In genomic region chr7:87566476-87566875, GRCm38 (mm10) we compare ENCODE assay signal across 10 mouse cellular contexts. TPM values are rescaled to one million over a fixed set of nuclear protein-coding genes. Genes with fewer than 3 reads are reported as not detected.
A peak's percentile ranks its signal among the peaks of the same experiment; 100 is the strongest.
DNase-seq lines count a peak whose midpoint lies in the region; ATAC-seq and TF ChIP-seq lines count a peak whose summit lies in the region.
"Had no signal": no experiment of that assay in that cellular context is flagged by ENCODE, and none has a peak within 500 bp of the region (broad histone marks: within the 10 kb centered on the region; RNA-seq: fewer than 3 reads in every experiment).

No protein-coding gene starts in this region.

- H3K36me3 ChIP-seq in forebrain, embryonic 11.5 days (ENCODE audit: control insufficient read depth, insufficient read depth, low read length): no peaks in the 10 kb centered on the region
- H3K36me3 ChIP-seq in forebrain, embryonic 15.5 days: no peaks in the 10 kb centered on the region
- no peaks in the 10 kb centered on the region for H3K36me3 ChIP-seq in liver, embryonic 14.5 days (replicated peaks; ENCODE audit: control insufficient read depth, insufficient read depth, low read depth)
- H3K36me3 ChIP-seq in liver, embryonic 11.5 days (ENCODE audit: control insufficient read depth, insufficient read depth, low read length): no peaks in the 10 kb centered on the region
- H3K36me3 ChIP-seq in thymus, adult 2 months (ENCODE audit: control insufficient read depth, insufficient read depth, low read length): no peaks in the 10 kb centered on the region
- H3K36me3 ChIP-seq: stomach, embryonic 15.5 days had no signal

- no peak overlapping the region for H3K4me2 ChIP-seq in forebrain, embryonic 11.5 days (ENCODE audit: low read depth, low read length, severe bottlenecking)
- no peak overlapping the region for H3K4me2 ChIP-seq in forebrain, embryonic 15.5 days (replicated peaks)
- no peak overlapping the region for H3K4me2 ChIP-seq in liver, embryonic 14.5 days (ENCODE audit: low read depth)
- H3K4me2 ChIP-seq in liver, embryonic 11.5 days: no peak overlapping the region
- H3K4me2 ChIP-seq: stomach, embryonic 15.5 days had no signal

- ATAC-seq in forebrain, embryonic 11.5 days (replicated peaks; ENCODE audit: low FRiP score): peak; percentile 66; the same call in 1 of the 2 replicates
- no peak for ATAC-seq in forebrain, embryonic 15.5 days (replicated peaks)
- no peak for ATAC-seq in liver, embryonic 14.5 days (ENCODE audit: insufficient read depth)
- no peak for ATAC-seq in liver, embryonic 11.5 days (replicated peaks; ENCODE audit: low FRiP score)
- ATAC-seq in megakaryocyte, adult 5-6 weeks (ENCODE audit: poor library complexity, severe bottlenecking): 0 out of 2 replicates have a peak, but pooled peaks have one; percentile 47

- no peaks in the 10 kb centered on the region for H3K9me3 ChIP-seq in forebrain, embryonic 11.5 days (ENCODE audit: control insufficient read depth, low read length)
- no peaks in the 10 kb centered on the region for H3K9me3 ChIP-seq in forebrain, embryonic 15.5 days
- H3K9me3 ChIP-seq in liver, embryonic 14.5 days (ENCODE audit: control insufficient read depth, low read length): no peaks in the 10 kb centered on the region
- no peaks in the 10 kb centered on the region for H3K9me3 ChIP-seq in liver, embryonic 11.5 days (ENCODE audit: control insufficient read depth, low read length)
- H3K9me3 ChIP-seq: stomach, embryonic 15.5 days had no signal

- no peak for DNase-seq in forebrain, embryonic 11.5 days (ENCODE audit: low spot score)
- DNase-seq in liver, embryonic 14.5 days (ENCODE audit: low read depth in 3 of 3, low spot score in 3 of 3): no peak
- DNase-seq in liver, embryonic 11.5 days (ENCODE audit: low spot score): no peak
- DNase-seq in adipocyte (ENCODE audit: low spot score): peak; percentile 55
- no peak for DNase-seq in thymus, adult 2 months
- no peak for DNase-seq in urinary bladder, postnatal 10 days (ENCODE audit: low spot score)
- DNase-seq: gastrocnemius, postnatal 10 days had no signal

- H3K4me3 ChIP-seq in forebrain, embryonic 11.5 days (ENCODE audit: low read depth, low read length): no peak overlapping the region
- no peak overlapping the region for H3K4me3 ChIP-seq in forebrain, embryonic 15.5 days
- H3K4me3 ChIP-seq in liver, embryonic 14.5 days (ENCODE audit: insufficient read depth in 1 of 2, low read depth in 2 of 2, low read length in 2 of 2): no peak overlapping the region
- H3K4me3 ChIP-seq in liver, embryonic 11.5 days (ENCODE audit: low read depth, low read length): no peak overlapping the region
- no peak overlapping the region for H3K4me3 ChIP-seq in thymus, adult 2 months (ENCODE audit: control insufficient read depth, insufficient read depth, low read length)
- H3K4me3 ChIP-seq: stomach, embryonic 15.5 days had no signal

- no peak overlapping the region for H3K27ac ChIP-seq in forebrain, embryonic 11.5 days (ENCODE audit: low read depth, low read length)
- no peak overlapping the region for H3K27ac ChIP-seq in forebrain, embryonic 15.5 days (replicated peaks)
- no peak overlapping the region for H3K27ac ChIP-seq in liver, embryonic 14.5 days
- no peak overlapping the region for H3K27ac ChIP-seq in liver, embryonic 11.5 days (ENCODE audit: low read depth, low read length)
- H3K27ac ChIP-seq in thymus, adult 2 months (ENCODE audit: control insufficient read depth, insufficient read depth, low read length): no peak overlapping the region
- H3K27ac ChIP-seq: stomach, embryonic 15.5 days had no signal

- no peaks in the 10 kb centered on the region for H3K27me3 ChIP-seq in forebrain, embryonic 11.5 days (ENCODE audit: control insufficient read depth, insufficient read depth, low read length)
- no peaks in the 10 kb centered on the region for H3K27me3 ChIP-seq in forebrain, embryonic 15.5 days
- H3K27me3 ChIP-seq in liver, embryonic 14.5 days (ENCODE audit: control insufficient read depth, insufficient read depth, low read length): no peaks in the 10 kb centered on the region
- H3K27me3 ChIP-seq in liver, embryonic 11.5 days (replicated peaks; ENCODE audit: control insufficient read depth, insufficient read depth, low read length): no peaks in the 10 kb centered on the region
- H3K27me3 ChIP-seq in thymus, adult 2 months (ENCODE audit: control insufficient read depth, insufficient read depth, low read length): no peaks in the 10 kb centered on the region
- H3K27me3 ChIP-seq: stomach, embryonic 15.5 days had no signal

- TF ChIP-seq EP300 in liver, embryonic 14.5 days (IDR thresholded peaks at IDR 0.05; ENCODE audit: low read depth): no peak

- TF ChIP-seq POLR2A in thymus, adult 2 months (IDR thresholded peaks at IDR 0.05; ENCODE audit: control insufficient read depth, extremely low read depth, insufficient read depth, low read length, poor library complexity): no peak

- no peak overlapping the region for H3K9ac ChIP-seq in forebrain, embryonic 11.5 days (ENCODE audit: low read length)
- H3K9ac ChIP-seq in forebrain, embryonic 15.5 days (replicated peaks): no peak overlapping the region
- H3K9ac ChIP-seq in liver, embryonic 14.5 days (replicated peaks): no peak overlapping the region
- H3K9ac ChIP-seq in liver, embryonic 11.5 days (ENCODE audit: low read depth, low read length): no peak overlapping the region
- H3K9ac ChIP-seq: stomach, embryonic 15.5 days had no signal

- no peaks in the 10 kb centered on the region for H3K4me1 ChIP-seq in forebrain, embryonic 11.5 days (replicated peaks; ENCODE audit: control insufficient read depth, insufficient read depth, low read length)
- H3K4me1 ChIP-seq in forebrain, embryonic 15.5 days: no peaks in the 10 kb centered on the region
- H3K4me1 ChIP-seq in liver, embryonic 14.5 days (replicated peaks; ENCODE audit: control insufficient read depth in 2 of 2, insufficient read depth in 2 of 2, low read length in 1 of 2): no peaks in the 10 kb centered on the region
- H3K4me1 ChIP-seq in liver, embryonic 11.5 days (replicated peaks; ENCODE audit: control insufficient read depth, insufficient read depth, low read length): no peaks in the 10 kb centered on the region
- H3K4me1 ChIP-seq in thymus, adult 2 months (replicated peaks; ENCODE audit: control insufficient read depth, insufficient read depth, low read length): no peaks in the 10 kb centered on the region
- H3K4me1 ChIP-seq: stomach, embryonic 15.5 days had no signal

- peak; percentile 33; the same call in 1 of the 2 replicates for TF ChIP-seq CTCF in liver, embryonic 14.5 days (IDR thresholded peaks at IDR 0.05; ENCODE audit: low read depth)
- TF ChIP-seq CTCF in thymus, adult 2 months (IDR thresholded peaks at IDR 0.05; ENCODE audit: borderline replicate concordance, control insufficient read depth, extremely low read depth, insufficient read depth, low read length, poor library complexity): no peak

RNA-seq across cellular contexts. Expression of gene Grm5, which starts 17.5 kb away (rescaled TPM):
- polyA plus RNA-seq in forebrain, embryonic 11.5 days (2014; fragmentation: Nextera tagmentation; extraction: Ambion mirVana): 0.12 and 0.27 TPM in 2 replicates
- polyA plus RNA-seq in forebrain, embryonic 15.5 days (2015; fragmentation: Nextera tagmentation; extraction: Ambion mirVana): 25.8 and 31.1 TPM in 2 replicates
- polyA plus RNA-seq in liver, embryonic 14.5 days (2012; rRNA removed): under 0.01 TPM in 2 replicates
- polyA plus RNA-seq in liver, embryonic 14.5 days (2014; fragmentation: Nextera tagmentation; extraction: Ambion mirVana): not detected in 2 replicates
- 0.05 and 0.08 TPM in 2 replicates for polyA plus RNA-seq in liver, embryonic 11.5 days (2014; fragmentation: Nextera tagmentation; extraction: Ambion mirVana)
- total RNA-seq in megakaryocyte, adult 5-6 weeks (2015): not detected in 2 replicates
- total RNA-seq in megakaryocyte, adult 5-6 weeks (2017): 0.04 TPM in 1 of 2 replicates, not detected in the other
- not detected in 2 replicates for polyA plus RNA-seq in thymus, adult 2 months (2012; rRNA removed)

Comparison
In these comparisons a context has a peak if more than half of its experiments do, and no peak if none do; other contexts are left out.
1. ATAC-seq: peak in forebrain, embryonic 11.5 days (single experiment) and megakaryocyte, adult 5-6 weeks (single experiment); none in forebrain, embryonic 15.5 days (single experiment), liver, embryonic 14.5 days (single experiment) and liver, embryonic 11.5 days (single experiment).
2. RNA of gene Grm5, which starts 17.5 kb away (polyA plus RNA-seq): 25.8 to 31.1 TPM in forebrain, embryonic 15.5 days; 0.12 to 0.27 TPM in forebrain, embryonic 11.5 days, 0.05 to 0.08 TPM in liver, embryonic 11.5 days, under 0.01 TPM in liver, embryonic 14.5 days and not detected in thymus, adult 2 months; every median in the first group is over 10 times any median in the second.